Mouse (Mus musculus) forebrain, embryonic 15.5 days (tissue): ENCODE measurements around the gene Gpha2. TPM values are rescaled to one million over a fixed set of nuclear protein-coding genes. Genes with fewer than 3 reads are reported as not detected.

Experiments used
- ATAC-seq: fragments of 200-750 bp; cut with Nextera tagmentation; replicated peaks from 2 replicates; pipeline ENCODE4 v1.8.0; 2017; ENCODE audit warnings: mild to moderate bottlenecking, moderate TSS enrichment, moderate library complexity
- H3K27ac ChIP-seq: fragments of 300-500 bp; sonication (generic); replicated peaks from 2 replicates; pipeline ENCODE4 v1.5.1; 2015; ENCODE audit warnings: mild to moderate bottlenecking, inconsistent platforms
- H3K27me3 ChIP-seq: fragments of 300-500 bp; sonication (generic); 2 replicates; pipeline ENCODE4 v1.6.1; 2015; ENCODE audit warnings: inconsistent platforms
- H3K36me3 ChIP-seq: fragments of 300-500 bp; sonication (generic); 2 replicates; pipeline ENCODE4 v1.6.1; 2015; ENCODE audit warnings: mild to moderate bottlenecking, inconsistent platforms
- H3K4me1 ChIP-seq: fragments of 300-500 bp; sonication (generic); 2 replicates; pipeline ENCODE4 v1.6.1; 2015; ENCODE audit warnings: inconsistent platforms
- H3K4me2 ChIP-seq: fragments of 300-500 bp; sonication (generic); replicated peaks from 2 replicates; pipeline ENCODE4 v1.6.1; 2015; ENCODE audit warnings: mild to moderate bottlenecking, inconsistent platforms
- H3K4me3 ChIP-seq: fragments of 300-500 bp; sonication (generic); 2 replicates; pipeline ENCODE4 v1.5.1; 2015; ENCODE audit warnings: mild to moderate bottlenecking, inconsistent platforms
- H3K9ac ChIP-seq: fragments of 300-500 bp; sonication (generic); replicated peaks from 2 replicates; pipeline ENCODE4 v1.6.1; 2015; ENCODE audit warnings: mild to moderate bottlenecking, inconsistent platforms
- H3K9me3 ChIP-seq: fragments of 300-500 bp; sonication (generic); 2 replicates; pipeline ENCODE4 v1.6.1; 2016; ENCODE audit warnings: inconsistent platforms
- WGBS: fragments of 180-500 bp; shearing (Covaris S2); methylation state at CpG from one replicate; pipeline ENCODE4 v1.1.7; 2015; ENCODE audit warnings: mixed read lengths; 5-methylcytosine and 5-hydroxymethylcytosine counted together
- polyA plus RNA-seq: library from polyadenylated mRNA; unstranded; fragments of >200 nt; fragmentation: Nextera tagmentation; extraction: Ambion mirVana; gene quantifications from 2 replicates; pipeline ENCODE4 v1.2.1, GENCODE M21; 2015

Gpha2 gene
- polyA plus RNA-seq, 1 experiment from 2014 or later, result not detected

- H3K36me3 ChIP-seq, result no peaks in the 10 kb centered on the region
- H3K9me3 ChIP-seq, result no peaks in the 10 kb centered on the region
- no peak overlapping the region for H3K27ac ChIP-seq
- no peak overlapping the region for H3K4me2 ChIP-seq
- no peak overlapping the region for H3K9ac ChIP-seq
- no peaks in the 10 kb centered on the region; the same call in 1 of the 2 replicates for H3K4me1 ChIP-seq
- no peak overlapping the region for H3K4me3 ChIP-seq
- H3K27me3 ChIP-seq, result no peaks in the 10 kb centered on the region
- peak; percentile 59 for ATAC-seq
- 17% methylated on average over 8 of the region's 8 CpGs for WGBS
Measured at GRCm38 (mm10) chr19:6268170-6268528, 42.0 kb downstream of the Gpha2 start.

GRCm38 (mm10) chr19:6268670-6269132 lies 42.5 kb downstream of the Gpha2 start:
- H3K27ac ChIP-seq, result no peak overlapping the region
- H3K4me3 ChIP-seq, result no peak overlapping the region
- H3K36me3 ChIP-seq, result no peaks in the 10 kb centered on the region
- no peak for ATAC-seq
- no peaks in the 10 kb centered on the region; the same call in 1 of the 2 replicates for H3K4me1 ChIP-seq
- no peak overlapping the region for H3K9ac ChIP-seq
- H3K27me3 ChIP-seq, result no peaks in the 10 kb centered on the region
- H3K4me2 ChIP-seq, result no peak overlapping the region
- 85% methylated on average over 7 of the region's 7 CpGs for WGBS
- H3K9me3 ChIP-seq, result no peaks in the 10 kb centered on the region

- ATAC-seq, result no peak
- WGBS, result 83% methylated on average over 8 of the region's 8 CpGs
- H3K27me3 ChIP-seq, result no peaks in the 10 kb centered on the region
- no peak overlapping the region for H3K9ac ChIP-seq
- H3K4me1 ChIP-seq, result no peaks in the 10 kb centered on the region; the same call in 1 of the 2 replicates
- H3K27ac ChIP-seq, result no peak overlapping the region
- H3K36me3 ChIP-seq, result no peaks in the 10 kb centered on the region
- H3K9me3 ChIP-seq, result no peaks in the 10 kb centered on the region
- no peak overlapping the region for H3K4me3 ChIP-seq
- no peak overlapping the region for H3K4me2 ChIP-seq
Measured at GRCm38 (mm10) chr19:6269798-6270475, 43.8 kb downstream of the Gpha2 start.

GRCm38 (mm10) chr19:6270661-6271060 lies 44.5 kb downstream of the Gpha2 start:
- Histone ChIP-seq H3K9me3 (no peaks in the 10 kb centered on the region), H3K4me1 (peaks cover 2% of the 10 kb centered on the region), H3K4me2 (no peak overlapping the region), H3K36me3 (no peaks in the 10 kb centered on the region), H3K4me3 (no peak overlapping the region), H3K9ac (no peak overlapping the region), H3K27ac (no peak overlapping the region), H3K27me3 (no peaks in the 10 kb centered on the region)
- no peak for ATAC-seq
- 58% methylated on average over 9 of the region's 9 CpGs for WGBS

GRCm38 (mm10) chr19:6271206-6271605 lies 45.0 kb downstream of the Gpha2 start:
- no peak overlapping the region for H3K9ac ChIP-seq
- H3K9me3 ChIP-seq, result no peaks in the 10 kb centered on the region
- H3K27ac ChIP-seq, result no peak overlapping the region
- H3K4me3 ChIP-seq, result no peak overlapping the region
- H3K27me3 ChIP-seq, result no peaks in the 10 kb centered on the region
- H3K4me1 ChIP-seq, result peaks cover 7% of the 10 kb centered on the region
- 34% methylated on average over 8 of the region's 8 CpGs for WGBS
- H3K36me3 ChIP-seq, result no peaks in the 10 kb centered on the region
- H3K4me2 ChIP-seq, result no peak overlapping the region
- ATAC-seq, result no peak

- no peaks in the 10 kb centered on the region for H3K27me3 ChIP-seq
- no peak overlapping the region for H3K9ac ChIP-seq
- no peak overlapping the region for H3K4me3 ChIP-seq
- WGBS, result 79% methylated on average over 7 of the region's 7 CpGs
- H3K9me3 ChIP-seq, result no peaks in the 10 kb centered on the region
- H3K27ac ChIP-seq, result no peak overlapping the region
- no peaks in the 10 kb centered on the region for H3K36me3 ChIP-seq
- H3K4me2 ChIP-seq, result no peak overlapping the region
- no peak for ATAC-seq
- H3K4me1 ChIP-seq, result peaks cover 8% of the 10 kb centered on the region
Measured at GRCm38 (mm10) chr19:6272053-6272452, 45.9 kb downstream of the Gpha2 start.

DNA sequence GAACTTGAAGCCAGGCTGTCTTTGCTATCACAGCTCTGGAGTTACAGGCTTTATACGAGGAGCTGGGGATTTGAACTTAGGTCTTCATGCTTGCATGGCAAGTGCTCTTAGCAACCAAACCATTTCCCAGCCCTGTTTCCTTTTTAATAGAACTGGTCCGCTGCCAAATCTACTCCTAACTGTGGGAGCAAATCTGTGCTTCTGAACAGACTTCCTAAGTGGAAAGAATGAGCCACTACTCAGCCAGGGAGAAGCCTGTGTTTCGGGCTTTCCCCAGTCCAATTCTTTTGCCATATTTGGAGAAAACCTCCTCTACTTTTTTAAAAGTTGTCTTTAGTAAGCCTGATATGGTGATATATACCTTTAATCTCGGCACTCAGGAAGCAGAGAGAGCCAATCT lies 46.6 kb downstream of the Gpha2 start:
- Histone ChIP-seq H3K4me2 (no peak overlapping the region), H3K4me3 (no peak overlapping the region), H3K36me3 (no peaks in the 10 kb centered on the region), H3K9ac (no peak overlapping the region), H3K9me3 (no peaks in the 10 kb centered on the region), H3K27me3 (no peaks in the 10 kb centered on the region), H3K27ac (no peak overlapping the region), H3K4me1 (peaks cover 11% of the 10 kb centered on the region)
- WGBS, result 85% methylated on average over 4 of the region's 4 CpGs
- no peak for ATAC-seq

DNA sequence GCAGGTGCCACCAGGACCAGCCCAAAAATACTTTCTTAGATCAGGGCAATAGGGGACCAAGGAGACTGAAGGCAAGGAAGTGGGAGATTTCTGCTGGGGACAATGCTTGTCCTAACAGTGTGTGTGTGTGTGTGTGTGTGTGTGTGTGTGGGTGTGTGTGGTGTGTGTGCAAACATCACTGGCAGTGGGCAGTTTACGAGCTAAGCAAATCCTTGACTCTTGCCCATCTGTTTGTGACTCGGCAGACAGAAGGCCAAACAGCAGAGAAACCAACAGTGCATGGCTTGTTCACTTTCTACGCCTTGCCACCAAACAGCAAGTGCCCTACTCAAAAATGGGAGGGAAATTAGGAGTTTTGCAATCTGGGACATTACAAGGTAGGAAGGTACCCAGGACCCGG lies 47.4 kb downstream of the Gpha2 start:
- H3K9ac ChIP-seq, result no peak overlapping the region
- H3K9me3 ChIP-seq, result no peaks in the 10 kb centered on the region
- no peaks in the 10 kb centered on the region for H3K36me3 ChIP-seq
- 86% methylated on average over 4 of the region's 4 CpGs for WGBS
- no peaks in the 10 kb centered on the region for H3K27me3 ChIP-seq
- no peak for ATAC-seq
- peaks cover 20% of the 10 kb centered on the region for H3K4me1 ChIP-seq
- H3K4me2 ChIP-seq, result no peak overlapping the region
- no peak overlapping the region for H3K27ac ChIP-seq
- no peak overlapping the region for H3K4me3 ChIP-seq

GRCm38 (mm10) chr19:6273998-6274608 lies 47.9 kb downstream of the Gpha2 start:
- no peaks in the 10 kb centered on the region for H3K27me3 ChIP-seq
- peaks cover 25% of the 10 kb centered on the region for H3K4me1 ChIP-seq
- WGBS, result 95% methylated on average over 13 of the region's 13 CpGs
- H3K36me3 ChIP-seq, result no peaks in the 10 kb centered on the region
- ATAC-seq, result no peak
- H3K27ac ChIP-seq, result no peak overlapping the region
- no peak overlapping the region for H3K9ac ChIP-seq
- no peaks in the 10 kb centered on the region for H3K9me3 ChIP-seq
- no peak overlapping the region for H3K4me2 ChIP-seq
- no peak overlapping the region for H3K4me3 ChIP-seq

DNA sequence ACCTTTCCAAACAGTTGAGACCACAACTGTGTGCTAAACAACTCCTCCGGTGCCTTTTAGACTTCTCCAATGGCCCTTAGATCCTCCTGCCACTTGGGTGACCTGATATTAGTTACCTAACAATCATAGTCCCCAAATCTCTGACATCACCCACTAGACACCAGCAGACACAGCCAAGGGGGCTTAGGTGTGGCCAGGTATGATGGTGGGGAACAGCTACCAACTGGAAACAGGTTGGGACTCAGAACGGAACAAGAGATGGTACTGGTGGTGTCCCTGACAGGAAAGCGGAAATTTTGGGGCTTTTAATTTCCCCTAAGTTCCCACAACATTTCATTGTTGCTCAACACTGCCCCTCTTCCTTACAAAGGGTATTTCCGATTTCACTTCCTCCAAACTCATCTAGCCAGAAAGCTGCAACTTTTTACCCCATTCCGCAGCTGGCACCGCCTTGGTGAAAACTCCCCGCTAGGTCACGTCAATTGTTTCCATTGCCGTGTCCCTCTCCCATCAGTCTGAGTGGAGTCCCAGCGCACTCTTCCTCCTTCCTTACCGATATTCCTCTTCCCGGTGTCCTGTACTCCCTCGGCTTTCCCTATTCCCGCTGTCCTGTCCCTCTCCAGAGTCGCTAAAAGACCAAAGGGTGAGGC lies 49.7 kb downstream of the Gpha2 start:
- Histone ChIP-seq H3K9me3 (no peaks in the 10 kb centered on the region), H3K27ac (peak overlapping the region; percentile 68), H3K36me3 (peaks cover 5% of the 10 kb centered on the region; the same call in 1 of the 2 replicates), H3K4me2 (peak overlapping the region; percentile 86), H3K4me3 (peak overlapping the region; percentile 69), H3K27me3 (no peaks in the 10 kb centered on the region), H3K9ac (peak overlapping the region; percentile 61), H3K4me1 (peaks cover 36% of the 10 kb centered on the region)
- 9% methylated on average over 15 of the region's 15 CpGs for WGBS
- ATAC-seq, result no peak

DNA sequence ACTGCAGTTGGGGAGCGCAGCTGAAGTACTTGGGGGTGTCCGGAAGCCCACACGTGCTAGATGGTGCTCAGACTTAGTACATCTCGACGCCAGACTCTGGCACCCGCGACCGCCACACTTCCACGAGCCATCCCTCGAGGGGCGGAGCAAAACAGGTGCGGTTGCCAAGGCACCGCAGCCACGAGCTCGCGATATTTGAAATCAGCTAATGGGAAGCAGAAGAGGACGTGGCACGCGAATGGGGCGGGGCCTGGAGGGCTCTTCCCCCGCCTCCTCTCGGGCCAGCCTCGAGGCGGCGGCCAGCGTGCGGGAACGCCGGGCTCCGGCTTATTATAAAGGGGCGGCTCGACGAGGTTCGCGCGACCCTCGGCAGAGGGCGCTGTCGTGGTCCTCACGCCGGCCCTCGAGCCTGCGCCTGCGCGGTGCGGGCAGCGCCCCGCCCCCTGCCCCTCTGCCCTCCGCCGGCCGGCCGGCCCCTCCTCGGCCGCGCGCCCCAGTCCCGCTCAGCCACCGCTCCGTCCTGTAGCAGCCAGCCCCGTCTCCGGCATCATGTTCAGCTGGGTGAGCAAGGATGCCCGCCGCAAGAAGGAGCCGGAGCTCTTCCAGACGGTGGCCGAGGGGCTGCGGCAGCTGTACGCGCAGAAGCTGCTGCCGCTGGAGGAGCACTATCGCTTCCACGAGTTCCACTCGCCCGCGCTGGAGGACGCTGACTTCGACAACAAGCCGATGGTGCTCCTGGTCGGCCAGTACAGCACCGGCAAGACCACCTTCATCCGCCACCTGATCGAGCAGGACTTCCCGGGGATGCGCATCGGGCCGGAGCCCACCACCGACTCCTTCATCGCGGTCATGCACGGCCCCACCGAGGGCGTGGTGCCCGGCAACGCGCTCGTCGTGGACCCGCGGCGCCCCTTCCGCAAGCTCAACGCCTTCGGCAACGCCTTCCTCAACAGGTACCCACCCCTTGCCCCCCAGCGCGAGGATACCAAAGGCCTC lies 50.5 kb downstream of the Gpha2 start, which contains the start of gene Ehd1:
Gene Ehd1, plus strand, starts transcription at position 300 of the 996 bp plus-strand sequence.
- peak within 1 kb of the TSS; percentile 69 for H3K4me3 ChIP-seq
- WGBS, result under 1% methylated on average over 102 of the region's 106 CpGs
- peaks cover 6% of the 10 kb centered on the region; the same call in 1 of the 2 replicates for H3K36me3 ChIP-seq
- peak within 1 kb of the TSS; percentile 86 for H3K4me2 ChIP-seq
- H3K9me3 ChIP-seq, result no peaks in the 10 kb centered on the region
- ATAC-seq, result peak; percentile 97
- H3K27me3 ChIP-seq, result no peaks in the 10 kb centered on the region
- peak within 1 kb of the TSS; percentile 73 for H3K9ac ChIP-seq
- peaks cover 36% of the 10 kb centered on the region for H3K4me1 ChIP-seq
- peak within 1 kb of the TSS; percentile 68 for H3K27ac ChIP-seq
